Mouse (Mus musculus) urinary bladder, adult 2 months (tissue): ENCODE data around the gene Zfp94. TPM values are rescaled to one million over a fixed set of nuclear protein-coding genes. Genes with fewer than 3 reads are reported as not detected.
A peak's percentile ranks its signal among the peaks of the same experiment; 100 is the strongest.

ENCODE experiments used
- DNase-seq: peaks from one replicate; pipeline ENCODE4 v3.0.0; 2022; ENCODE audit warnings: low spot score
- polyA plus RNA-seq: library from polyadenylated mRNA; depleted of rRNA; stranded (reverse); fragments of >200 nt; gene quantifications from 2 replicates; pipeline ENCODE4 v1.2.3, GENCODE M21; 2012; rRNA removed

The Zfp94 gene
- polyA plus RNA-seq, result 10.5 and 11.0 TPM in 2 replicates

GRCm38 (mm10) chr7:24316567-24317092 lies at the start of gene Zfp94:
Gene Zfp94, minus strand, starts transcription at chr7:24316666.
- peak; percentile 82 for DNase-seq

- no peak for DNase-seq
These were observed 49.0 kb upstream of the Zfp94 start for GRCm38 (mm10) chr7:24365258-24366014.

DNA sequence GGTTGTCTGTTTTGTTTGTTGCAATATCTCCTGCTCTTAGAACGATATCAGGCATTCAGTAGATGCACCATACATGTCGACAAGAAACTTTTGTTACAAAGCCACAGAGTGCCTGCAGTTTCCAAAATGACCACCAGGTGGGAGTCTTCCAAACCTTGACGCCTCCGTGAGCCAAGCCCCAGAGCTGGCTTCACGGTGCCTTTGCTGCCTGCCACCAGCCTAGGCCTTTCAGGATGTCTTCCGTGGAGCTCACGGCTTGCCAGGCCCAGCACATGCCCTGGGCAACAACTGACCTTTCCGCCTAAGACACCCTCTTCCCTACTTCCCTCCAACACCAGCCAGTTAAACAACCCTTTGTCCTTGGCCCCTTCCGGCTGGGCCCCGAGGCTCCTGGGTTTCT lies 48.4 kb upstream of the Zfp94 start:
- no peak for DNase-seq

GRCm38 (mm10) chr7:24363228-24363627 lies 46.8 kb upstream of the Zfp94 start:
- DNase-seq, result no peak

- DNase-seq, result no peak
These were observed 44.5 kb upstream of the Zfp94 start for GRCm38 (mm10) chr7:24361001-24361400.

DNA sequence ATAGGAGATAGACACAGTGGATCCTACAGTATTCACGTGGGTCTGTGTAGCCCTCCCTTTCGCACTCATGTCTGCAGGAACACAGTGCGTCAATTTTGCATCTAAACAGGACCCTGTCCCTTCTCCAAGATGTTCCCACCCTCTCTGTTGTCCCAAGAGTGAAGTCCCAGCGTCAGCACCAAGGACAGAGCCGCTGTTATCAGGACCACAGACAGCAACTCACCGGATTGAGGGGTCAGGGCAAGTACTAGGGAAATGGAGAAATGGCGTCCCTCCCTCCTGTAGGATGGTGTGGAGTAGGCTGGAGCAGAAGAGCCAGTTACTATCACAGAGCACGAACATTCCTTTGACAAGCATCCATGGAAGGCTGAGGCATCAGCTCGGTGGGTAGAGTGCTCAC lies 42.8 kb upstream of the Zfp94 start:
- no peak for DNase-seq

- DNase-seq, result no peak
These were observed 41.4 kb upstream of the Zfp94 start for GRCm38 (mm10) chr7:24357899-24358298.

- DNase-seq, result no peak
These were observed 39.6 kb upstream of the Zfp94 start for GRCm38 (mm10) chr7:24356081-24356480.

DNA sequence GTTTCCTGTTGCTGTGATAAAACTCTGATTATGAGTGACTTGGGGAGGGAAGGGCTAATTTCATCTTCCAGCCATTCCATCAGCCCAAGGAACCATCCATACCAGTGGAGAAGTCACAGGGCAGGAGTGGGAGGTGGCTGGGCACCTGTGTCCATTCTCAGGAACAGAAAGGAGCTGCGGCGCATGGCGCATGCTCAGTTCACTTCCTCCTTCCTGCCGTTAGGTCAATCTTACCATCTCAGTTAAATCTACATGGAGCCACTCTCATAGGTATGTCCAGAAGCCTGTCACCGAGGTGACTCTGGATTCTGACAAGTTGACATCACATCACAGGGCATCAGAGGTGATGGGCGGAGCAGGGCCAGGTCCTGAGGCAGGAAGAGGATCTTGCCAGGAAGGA lies 39.2 kb upstream of the Zfp94 start:
- no peak for DNase-seq

- DNase-seq, result no peak
These were observed 32.4 kb upstream of the Zfp94 start, which contains the start of gene Lypd5 for GRCm38 (mm10) chr7:24348896-24349295. Gene Lypd5, plus strand, starts transcription at chr7:24349196.

- no peak for DNase-seq
These were observed 30.0 kb upstream of the Zfp94 start for GRCm38 (mm10) chr7:24346444-24346843.

GRCm38 (mm10) chr7:24343701-24344272 lies 27.3 kb upstream of the Zfp94 start:
- no peak for DNase-seq

GRCm38 (mm10) chr7:24338241-24338640 lies 21.8 kb upstream of the Zfp94 start:
- no peak for DNase-seq

DNA sequence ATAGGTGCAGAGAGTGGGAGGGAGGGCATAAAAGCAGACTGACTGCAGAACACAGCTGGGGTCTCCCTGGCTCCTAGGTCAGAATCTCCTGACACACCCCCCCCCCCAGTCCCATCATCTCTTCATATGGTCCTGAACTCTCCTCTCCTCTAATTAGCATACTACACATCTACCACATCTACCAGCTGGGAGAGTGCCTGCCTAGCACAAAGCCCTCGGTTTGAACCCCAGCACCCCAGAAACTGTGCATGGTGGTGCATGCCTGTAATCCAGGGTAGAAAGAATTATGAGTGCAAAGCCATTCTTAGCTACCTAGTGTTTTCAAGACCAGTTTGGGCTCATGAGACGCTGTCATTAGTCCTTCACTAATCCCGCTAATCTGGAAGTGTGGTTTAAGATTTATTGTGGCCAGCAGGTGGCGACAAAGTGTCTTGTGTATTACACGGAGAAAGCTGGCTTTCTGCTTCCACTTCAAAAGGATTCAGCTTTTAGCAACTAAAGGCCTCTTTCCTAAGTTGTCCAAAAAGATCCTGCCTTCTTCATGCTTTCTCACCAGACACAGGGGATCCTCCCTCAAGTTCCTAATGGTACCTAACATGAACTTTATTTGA lies 19.3 kb upstream of the Zfp94 start:
- DNase-seq, result no peak

DNA sequence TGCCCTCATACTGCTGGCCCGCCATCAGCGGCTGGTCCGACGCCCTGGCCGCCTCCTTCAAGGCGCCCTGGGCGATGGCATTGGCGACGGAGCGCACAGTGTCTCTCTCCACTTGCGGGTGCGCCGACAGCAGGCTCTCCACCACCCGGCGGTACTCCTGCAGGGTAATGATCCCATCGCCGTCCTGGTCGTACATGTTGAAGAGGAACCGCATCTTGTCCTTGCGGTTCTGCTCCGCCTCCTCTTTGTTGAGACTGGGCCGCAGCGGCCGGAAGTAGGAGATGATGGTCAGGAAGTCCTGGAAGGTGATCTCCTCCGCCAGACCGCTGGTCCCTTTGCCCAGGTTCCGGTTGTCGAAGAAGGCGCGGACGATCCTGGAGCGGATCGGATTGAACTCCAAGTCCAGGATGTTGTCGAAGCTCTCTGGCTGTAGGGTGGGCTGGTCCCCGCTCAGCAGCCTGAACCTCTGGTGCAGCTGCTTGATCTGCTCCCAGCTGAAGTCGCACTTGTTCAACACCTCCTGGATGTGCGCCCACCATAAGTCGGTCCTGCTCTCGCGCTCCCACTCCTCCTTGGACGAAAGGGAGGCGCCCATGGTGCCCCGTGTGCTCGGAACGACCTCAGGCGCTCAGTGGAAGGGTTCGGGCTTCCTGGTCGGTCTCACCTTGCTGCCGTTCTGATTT lies 17.0 kb upstream of the Zfp94 start, which contains the start of gene Tescl:
Tescl (minus strand) TSS at position 633 of the 683 bp plus-strand sequence.
- no peak for DNase-seq

DNA sequence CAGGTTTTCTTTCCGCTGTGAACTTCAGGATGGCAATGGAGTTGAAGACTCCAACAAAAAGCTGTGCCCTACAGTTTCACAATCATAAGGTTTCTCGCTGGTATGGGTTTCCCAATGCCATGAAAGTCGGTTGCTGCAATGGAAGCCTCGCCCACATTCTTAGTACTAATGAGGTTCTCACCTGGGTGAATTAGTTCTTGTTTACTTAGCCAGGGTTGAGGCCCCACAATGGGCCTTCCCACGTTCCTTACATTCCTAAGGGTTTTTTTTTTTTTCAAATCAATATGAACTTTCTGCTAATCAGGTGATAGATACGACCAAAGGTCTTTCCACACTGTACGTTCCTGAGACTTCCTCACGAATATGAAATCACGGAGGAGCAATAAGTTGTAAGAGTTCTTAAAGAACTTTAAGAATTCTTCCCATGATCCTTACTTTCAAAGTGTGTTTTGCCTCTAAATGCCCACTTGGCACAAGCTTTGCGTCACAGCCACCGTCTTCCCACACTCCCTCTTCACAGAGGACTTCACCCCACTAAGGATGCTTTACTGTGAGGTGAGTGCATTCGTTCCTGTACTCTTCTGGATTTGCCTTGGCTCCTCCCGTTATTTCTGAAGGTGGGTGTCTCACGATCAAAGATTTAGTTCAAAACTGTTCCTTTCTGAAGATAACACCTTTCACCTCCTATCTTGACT lies 11.0 kb upstream of the Zfp94 start:
- no peak for DNase-seq

GRCm38 (mm10) chr7:24326273-24327135 lies 10.0 kb upstream of the Zfp94 start:
- DNase-seq, result no peak

GRCm38 (mm10) chr7:24325675-24326128 lies 9.2 kb upstream of the Zfp94 start:
- no peak for DNase-seq

GRCm38 (mm10) chr7:24325197-24325596 lies 8.7 kb upstream of the Zfp94 start:
- DNase-seq, result no peak

- DNase-seq, result no peak
These were observed 6.1 kb upstream of the Zfp94 start for GRCm38 (mm10) chr7:24322593-24322992.
